Comparison of ENCODE assay signal across 8 mouse cellular contexts in genomic region chr1:153900381-153900780, GRCm38 (mm10). TPM values are rescaled to one million over a fixed set of nuclear protein-coding genes. Genes with fewer than 3 reads are reported as not detected.
DNase-seq lines count a peak whose midpoint lies in the region; ATAC-seq and TF ChIP-seq lines count a peak whose summit lies in the region.

No protein-coding gene starts in this region.

- DNase-seq in cerebellum, adult 9-11 months: no peak
- peak; percentile 43 for DNase-seq in thymus, adult 2 months
- no peak for DNase-seq in thymus, postnatal 36 days
- peak; percentile 54 for DNase-seq in liver
- DNase-seq in layer of hippocampus, adult 11-12 months (ENCODE audit: low spot score): no peak

- 0 out of 2 replicates have a peak, but pooled peaks have one; percentile 6 for TF ChIP-seq CTCF in thymus, adult 2 months (IDR thresholded peaks at IDR 0.05; ENCODE audit: borderline replicate concordance, control insufficient read depth, extremely low read depth, insufficient read depth, low read length, poor library complexity)
- no peak for TF ChIP-seq CTCF in olfactory bulb, adult 2 months (IDR thresholded peaks at IDR 0.05; ENCODE audit: insufficient read depth, low read depth, low read length)

- H3K4me1 ChIP-seq in thymus, adult 2 months (replicated peaks; ENCODE audit: control insufficient read depth, insufficient read depth, low read length): peaks cover 13% of the 10 kb centered on the region
- H3K4me1 ChIP-seq in heart, embryonic 15.5 days (replicated peaks): peaks cover 17% of the 10 kb centered on the region
- H3K4me1 ChIP-seq in olfactory bulb, adult 2 months (ENCODE audit: control insufficient read depth, insufficient read depth, low read length): peaks cover 17% of the 10 kb centered on the region; the same call in 1 of the 2 replicates

- H3K9me3 ChIP-seq in heart, embryonic 15.5 days (replicated peaks): no peaks in the 10 kb centered on the region

- peak; percentile 27; the same call in 1 of the 2 replicates for ATAC-seq in cerebellum, adult (ENCODE audit: insufficient number of reproducible peaks, low FRiP score, low TSS enrichment)
- ATAC-seq in heart, embryonic 15.5 days (replicated peaks; ENCODE audit: insufficient number of reproducible peaks, insufficient read depth, low FRiP score, low read depth): peak; percentile 40

- H3K4me3 ChIP-seq in thymus, adult 2 months (ENCODE audit: control insufficient read depth, insufficient read depth, low read length): peak overlapping the region; percentile 90
- peak overlapping the region; percentile 76 for H3K4me3 ChIP-seq in heart, embryonic 15.5 days
- H3K4me3 ChIP-seq in olfactory bulb, adult 2 months (ENCODE audit: insufficient read depth, low read depth, low read length): peak overlapping the region; percentile 83

- 0% methylated on average over 36 of the region's 36 CpGs for WGBS in thymus, adult 2 months
- WGBS in heart, embryonic 15.5 days: under 1% methylated on average over 36 of the region's 36 CpGs
- under 1% methylated on average over 36 of the region's 36 CpGs for WGBS in olfactory bulb, adult 2 months

- peak overlapping the region; percentile 80 for H3K4me2 ChIP-seq in heart, embryonic 15.5 days

- H3K27ac ChIP-seq in thymus, adult 2 months (ENCODE audit: control insufficient read depth, insufficient read depth, low read length): no peak overlapping the region
- H3K27ac ChIP-seq in heart, embryonic 15.5 days: peak overlapping the region; percentile 95
- H3K27ac ChIP-seq in olfactory bulb, adult 2 months (ENCODE audit: insufficient read depth, low read depth, low read length): peak overlapping the region; percentile 90

- peaks cover 24% of the 10 kb centered on the region for H3K36me3 ChIP-seq in thymus, adult 2 months (ENCODE audit: control insufficient read depth, insufficient read depth, low read length)
- H3K36me3 ChIP-seq in heart, embryonic 15.5 days: peaks cover 27% of the 10 kb centered on the region

- no peak for TF ChIP-seq POLR2A in thymus, adult 2 months (IDR thresholded peaks at IDR 0.05; ENCODE audit: control insufficient read depth, extremely low read depth, insufficient read depth, low read length, poor library complexity)
- no peak for TF ChIP-seq POLR2A in olfactory bulb, adult 2 months (IDR thresholded peaks at IDR 0.05; ENCODE audit: insufficient read depth, low read depth, low read length)

- H3K9ac ChIP-seq in heart, embryonic 15.5 days: peak overlapping the region; percentile 80

- H3K27me3 ChIP-seq in thymus, adult 2 months (ENCODE audit: control insufficient read depth, insufficient read depth, low read length): no peaks in the 10 kb centered on the region
- H3K27me3 ChIP-seq in heart, embryonic 15.5 days: no peaks in the 10 kb centered on the region

RNA-seq across cellular contexts. Expression of gene Teddm2, which starts 0.4 kb away (rescaled TPM):
- 0.57 and 0.93 TPM in 2 replicates for polyA plus RNA-seq in thymus, adult 2 months (2012; rRNA removed)
- 0.19 and 0.44 TPM in 2 replicates for polyA plus RNA-seq in heart, embryonic 15.5 days (2015; fragmentation: Nextera tagmentation; extraction: Ambion mirVana)
- not detected in 2 replicates for polyA plus RNA-seq in olfactory bulb, adult 2 months (2012; ENCODE audit: insufficient read depth, insufficient read length, low replicate concordance, missing spikeins)

RNA-seq across cellular contexts. Expression of gene Glul, which starts 0.6 kb away (rescaled TPM):
- polyA plus RNA-seq in thymus, adult 2 months (2012; rRNA removed): 153 and 200 TPM in 2 replicates
- 56.4 and 68.3 TPM in 2 replicates for polyA plus RNA-seq in heart, embryonic 15.5 days (2015; fragmentation: Nextera tagmentation; extraction: Ambion mirVana)
- polyA plus RNA-seq in olfactory bulb, adult 2 months (2012; ENCODE audit: insufficient read depth, insufficient read length, low replicate concordance, missing spikeins): 474 and 913 TPM in 2 replicates

RNA-seq across cellular contexts. Expression of gene Teddm1a, which starts 8.8 kb away (rescaled TPM):
- not detected in 2 replicates for polyA plus RNA-seq in thymus, adult 2 months (2012; rRNA removed)
- not detected in 2 replicates for polyA plus RNA-seq in heart, embryonic 15.5 days (2015; fragmentation: Nextera tagmentation; extraction: Ambion mirVana)
- polyA plus RNA-seq in olfactory bulb, adult 2 months (2012; ENCODE audit: insufficient read depth, insufficient read length, low replicate concordance, missing spikeins): not detected in 2 replicates

RNA-seq across cellular contexts. Expression of gene Teddm1b, which starts 26.2 kb away (rescaled TPM):
- polyA plus RNA-seq in thymus, adult 2 months (2012; rRNA removed): 0.19 and 0.26 TPM in 2 replicates
- polyA plus RNA-seq in heart, embryonic 15.5 days (2015; fragmentation: Nextera tagmentation; extraction: Ambion mirVana): 0.10 TPM in 2 replicates
- polyA plus RNA-seq in olfactory bulb, adult 2 months (2012; ENCODE audit: insufficient read depth, insufficient read length, low replicate concordance, missing spikeins): not detected in 2 replicates

RNA-seq across cellular contexts. Expression of gene Rgsl1, which starts 56.4 kb away (rescaled TPM):
- polyA plus RNA-seq in thymus, adult 2 months (2012; rRNA removed): 0.36 and 0.41 TPM in 2 replicates
- polyA plus RNA-seq in heart, embryonic 15.5 days (2015; fragmentation: Nextera tagmentation; extraction: Ambion mirVana): not detected in 2 replicates
- polyA plus RNA-seq in olfactory bulb, adult 2 months (2012; ENCODE audit: insufficient read depth, insufficient read length, low replicate concordance, missing spikeins): not detected in 2 replicates

Comparison
In these comparisons a context has a peak if more than half of its experiments do, and no peak if none do; other contexts are left out.
1. DNase-seq: peak in thymus, adult 2 months (single experiment) and liver (single experiment); none in cerebellum, adult 9-11 months (single experiment), thymus, postnatal 36 days (0 of 2) and layer of hippocampus, adult 11-12 months (single experiment).
2. Peak in every context shown above with its lines, with median percentiles within 50 percentile points of each other: H3K4me3 ChIP-seq.